In genomic region chr19:59887866-59888265, GRCm38 (mm10) we compare ENCODE assay signal across 16 mouse cellular contexts.
"Had no signal": no experiment of that assay in that cellular context is flagged by ENCODE, and none has a peak within 500 bp of the region (broad histone marks: within the 10 kb centered on the region; RNA-seq: fewer than 3 reads in every experiment).

No protein-coding gene starts in this region.

- H3K9ac ChIP-seq: liver, postnatal 0 days; midbrain, embryonic 13.5 days; midbrain, embryonic 15.5 days; neural tube, embryonic 12.5 days; stomach, embryonic 15.5 days had no signal

- H3K9me3 ChIP-seq: megakaryocyte, embryonic 14.5 days; midbrain, embryonic 13.5 days; midbrain, embryonic 15.5 days; neural tube, embryonic 12.5 days; stomach, embryonic 15.5 days had no signal

- H3K27me3 ChIP-seq: megakaryocyte, embryonic 14.5 days; midbrain, embryonic 13.5 days; midbrain, embryonic 15.5 days; neural tube, embryonic 12.5 days; stomach, embryonic 15.5 days had no signal

- H3K4me3 ChIP-seq: megakaryocyte, embryonic 14.5 days; midbrain, embryonic 13.5 days; midbrain, embryonic 15.5 days; neural tube, embryonic 12.5 days; stomach, embryonic 15.5 days had no signal

- H3K27ac ChIP-seq: macrophage; midbrain, embryonic 13.5 days; midbrain, embryonic 15.5 days; neural tube, embryonic 12.5 days; stomach, embryonic 15.5 days; stomach, postnatal 0 days had no signal

- H3K4me1 ChIP-seq: megakaryocyte, embryonic 14.5 days; midbrain, embryonic 15.5 days; neural tube, embryonic 12.5 days; stomach, embryonic 15.5 days had no signal

- ATAC-seq: liver, postnatal 0 days; lung, postnatal 0 days; midbrain, embryonic 13.5 days; midbrain, embryonic 15.5 days had no signal

- DNase-seq: liver, postnatal 0 days; lung, adult 2 months; lung, postnatal 14 days; right cerebral cortex, postnatal 14 days; thymus, adult 2 months; thymus, postnatal 25 days; thymus, postnatal 4 days had no signal

- H3K4me2 ChIP-seq: midbrain, embryonic 11.5 days; midbrain, embryonic 13.5 days; midbrain, embryonic 15.5 days; neural tube, embryonic 12.5 days; stomach, embryonic 15.5 days had no signal

- H3K36me3 ChIP-seq: midbrain, embryonic 15.5 days; neural tube, embryonic 12.5 days; stomach, embryonic 15.5 days had no signal
